Mouse (Mus musculus) heart, postnatal 0 days (tissue): ENCODE results near the gene Mapre3.

Source experiments
- CTCF ChIP-seq: IDR thresholded peaks from 2 replicates; pipeline ENCODE4 v1.5.1; 2016; ENCODE audit warnings: antibody characterized with exemption, control low read depth, low read depth
- EP300 ChIP-seq: IDR thresholded peaks from 2 replicates; pipeline ENCODE4 v1.6.1; 2016; ENCODE audit warnings: antibody characterized with exemption, low read depth

GRCm38 (mm10) chr5:30890375-30890774 is 75.9 kb downstream of the Mapre3 start:
- TF ChIP-seq CTCF: no peak
- TF ChIP-seq EP300: no peak
